Mouse (Mus musculus) CD4-positive, CD25-positive, alpha-beta regulatory T cell, adult 4 months (primary cell): Measurements from ENCODE around the gene Pik3ca. TPM values are rescaled to one million over a fixed set of nuclear protein-coding genes. Genes with fewer than 3 reads are reported as not detected.

Source experiments
- ATAC-seq: one replicate; pipeline ENCODE4 v1.8.0; 2017
- polyA plus RNA-seq, 2 experiments: library from polyadenylated mRNA; unstranded; fragments of 100-300 nt; shearing (Covaris generic); gene quantifications; one replicate each; pipeline ENCODE4 v1.2.1; 2017

The Pik3ca gene
- 10 to 100 TPM; 14.1 to 23.2 TPM for polyA plus RNA-seq

DNA sequence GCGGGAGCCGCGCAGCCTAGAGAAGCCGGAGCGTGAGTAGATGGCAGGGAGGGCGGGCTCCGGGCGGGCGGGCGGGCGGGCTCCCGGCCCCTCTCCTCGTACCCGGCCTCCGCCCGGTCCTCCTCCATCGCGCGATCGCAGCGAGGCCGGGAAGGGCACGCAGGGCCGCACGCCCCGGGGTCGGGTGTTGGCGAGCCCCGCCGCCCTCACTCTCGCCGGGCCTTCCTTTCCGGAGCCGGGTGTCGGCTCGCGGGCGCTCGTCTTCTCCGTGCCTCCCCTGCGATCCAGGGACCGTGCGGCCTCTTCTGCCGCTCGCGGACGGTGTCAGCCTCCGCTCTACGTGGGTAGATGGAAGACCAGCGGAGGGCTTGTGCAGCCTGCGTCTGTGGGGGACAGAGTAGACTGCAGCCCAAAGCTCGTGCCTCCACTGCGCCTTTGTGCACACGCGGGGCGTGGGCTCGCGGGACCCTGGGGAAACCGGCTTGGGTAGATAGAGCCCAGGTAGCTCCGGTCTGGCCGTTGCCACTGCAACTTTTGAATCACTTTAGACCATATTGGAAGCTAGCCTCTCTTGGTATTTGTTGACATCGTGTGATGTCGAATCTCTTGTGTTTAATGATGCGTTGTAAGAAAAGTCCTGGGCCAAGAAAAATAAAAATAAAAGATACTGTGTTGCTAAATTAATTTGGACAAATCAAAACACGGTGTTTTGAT lies at the start of gene Pik3ca:
Gene Pik3ca, plus strand, starts transcription at position 211 of the 714 bp plus-strand sequence.
- ATAC-seq: peak; percentile 10

DNA sequence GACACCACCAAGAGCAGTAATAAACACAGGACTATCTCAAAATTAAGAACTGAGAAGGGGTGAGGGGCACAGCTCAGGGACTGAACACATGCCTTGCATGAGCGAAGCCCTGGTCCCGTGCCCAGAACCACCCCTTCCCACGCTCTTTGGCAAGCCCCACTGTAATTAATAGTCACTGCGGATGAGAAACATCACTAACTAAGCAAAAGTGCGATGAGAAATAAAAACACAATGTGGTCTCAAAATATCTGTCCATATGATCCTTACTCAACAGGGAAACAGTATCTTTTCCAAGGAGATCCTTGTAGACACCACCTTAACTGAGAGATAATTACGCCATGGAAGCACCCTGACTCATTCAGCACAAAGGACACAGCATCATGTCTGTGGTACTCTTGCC lies 49.6 kb upstream of the Pik3ca start:
- no peak for ATAC-seq

DNA sequence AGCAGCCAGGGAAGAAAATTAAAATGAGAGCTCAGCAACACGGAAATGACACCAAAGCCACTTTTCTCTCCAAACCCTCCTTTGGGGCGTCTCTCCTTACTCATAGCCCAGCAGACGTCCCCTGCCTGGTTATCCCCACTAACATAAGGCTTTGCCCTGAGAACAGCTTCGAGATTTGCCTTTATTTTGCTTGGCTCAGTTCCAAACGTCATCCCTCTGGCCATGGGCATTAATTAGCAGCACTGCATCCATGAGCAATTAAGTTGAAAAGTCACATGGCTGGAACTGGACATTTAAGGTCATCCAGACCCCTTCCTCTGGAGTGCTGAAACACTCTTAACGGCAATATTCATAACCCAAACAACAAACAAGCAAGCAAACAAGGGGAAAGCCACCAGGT lies 36.2 kb upstream of the Pik3ca start:
- ATAC-seq: no peak

DNA sequence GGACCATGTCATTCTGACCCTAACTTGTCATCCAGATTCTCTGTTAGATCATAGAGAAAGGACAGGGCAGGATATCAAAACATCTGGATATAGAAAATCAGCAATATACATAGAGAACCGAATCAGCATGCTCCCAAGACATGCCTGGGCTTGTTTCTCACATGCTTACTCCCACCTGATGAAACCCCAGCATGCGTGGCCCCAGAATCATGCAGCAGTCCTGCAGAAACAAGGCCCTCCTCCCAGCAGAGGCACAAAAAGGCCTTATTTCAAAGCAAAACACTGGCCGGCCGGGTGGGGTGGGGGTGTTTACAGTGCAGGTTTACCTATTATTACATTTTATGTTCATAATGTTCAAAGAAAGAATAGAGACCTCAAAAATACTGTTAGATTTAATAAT lies 33.3 kb upstream of the Pik3ca start:
- ATAC-seq: no peak

DNA sequence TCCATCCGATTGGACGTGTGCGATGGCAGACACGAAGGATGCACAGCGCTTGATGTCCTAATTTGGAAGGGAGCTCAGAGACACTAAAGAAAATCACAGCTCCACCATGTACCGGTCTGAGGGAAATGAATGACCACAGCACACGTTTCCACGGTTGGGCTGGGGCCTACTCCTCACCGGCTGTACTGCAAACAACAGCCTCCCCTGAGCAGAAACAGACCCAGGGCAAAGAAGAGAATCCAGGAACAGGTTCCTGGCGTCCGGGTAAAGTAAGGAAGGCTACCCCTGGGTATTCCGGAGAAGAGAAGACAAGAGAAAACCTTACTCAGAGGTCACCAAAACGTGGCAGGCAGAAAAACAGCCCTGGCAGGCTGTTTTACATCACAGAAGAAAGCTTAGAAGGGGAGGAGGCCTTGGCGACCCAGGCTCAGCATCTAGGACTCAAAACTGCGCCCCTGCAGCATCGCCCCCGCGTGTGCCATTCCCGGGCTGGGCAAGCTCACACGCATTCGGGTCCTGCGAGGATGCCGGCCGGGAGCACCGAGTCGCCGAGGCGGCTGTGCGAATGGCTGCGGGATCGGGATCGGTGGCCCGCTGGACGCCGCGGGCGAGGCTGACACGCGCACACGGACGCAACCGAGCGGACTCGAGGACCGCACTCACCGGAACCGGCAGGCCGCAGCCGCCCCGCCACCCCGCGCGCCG lies 32.5 kb upstream of the Pik3ca start:
- ATAC-seq: peak; percentile 30

DNA sequence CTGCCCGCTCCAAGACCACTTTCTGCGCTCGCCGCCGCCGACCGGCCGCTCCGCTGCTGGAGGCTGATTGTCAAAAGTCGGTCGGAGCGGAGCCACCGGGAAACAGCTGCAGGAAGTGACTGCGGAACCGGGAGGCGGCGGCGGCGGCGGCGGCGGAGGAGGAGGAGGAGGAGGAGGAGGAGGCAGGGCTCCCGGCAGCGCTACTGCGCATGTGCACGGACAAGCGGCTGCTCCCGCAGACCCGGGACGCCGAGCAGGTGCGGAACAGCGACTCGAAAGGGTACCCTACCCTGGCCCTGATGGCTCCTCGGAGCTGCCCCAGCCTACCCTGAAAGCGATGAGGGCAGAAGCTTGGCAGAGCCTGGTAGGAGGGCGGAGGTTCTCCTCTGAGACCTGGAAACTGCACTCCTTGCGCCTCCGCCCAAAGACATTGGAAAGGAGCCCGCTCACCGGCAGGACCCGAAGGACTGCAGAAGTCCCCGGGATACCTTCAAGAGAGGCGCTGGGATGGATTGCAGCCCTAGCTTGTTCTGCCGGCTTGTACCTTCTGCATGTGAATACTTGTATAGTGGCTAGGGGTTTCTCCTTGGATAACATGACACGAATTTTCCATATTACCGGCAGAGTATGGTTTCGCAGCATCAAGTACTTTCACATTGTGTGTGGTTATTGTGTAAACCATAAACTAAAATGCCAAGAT lies 31.8 kb upstream of the Pik3ca start, which contains the start of gene Zmat3:
Gene Zmat3, minus strand, starts transcription at position 469 of the 700 bp plus-strand sequence.
- ATAC-seq: peak; percentile 78

DNA sequence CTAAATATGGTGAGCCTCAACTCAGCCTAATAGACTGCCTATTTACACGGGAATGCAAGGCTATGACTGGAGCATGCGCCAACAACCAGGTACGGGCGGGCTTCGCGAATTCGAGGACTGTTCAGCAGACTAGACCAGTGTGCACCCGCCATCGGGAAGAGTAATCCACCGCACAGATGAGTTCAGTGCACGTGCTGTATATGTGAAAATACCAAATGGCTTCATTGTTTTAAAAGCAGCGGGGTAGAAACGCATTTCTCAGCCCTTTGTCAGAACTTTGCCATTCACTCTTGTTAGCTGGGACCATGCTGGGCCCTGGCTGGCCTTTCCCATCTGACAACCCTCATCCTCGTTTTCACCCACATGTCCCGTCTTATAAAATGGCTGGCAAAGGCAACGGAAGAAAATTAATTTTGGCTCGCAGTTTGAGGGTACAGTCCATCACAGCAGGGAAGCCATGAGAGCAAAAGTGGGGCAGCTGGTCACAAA lies 31.2 kb upstream of the Pik3ca start:
- ATAC-seq: no peak

DNA sequence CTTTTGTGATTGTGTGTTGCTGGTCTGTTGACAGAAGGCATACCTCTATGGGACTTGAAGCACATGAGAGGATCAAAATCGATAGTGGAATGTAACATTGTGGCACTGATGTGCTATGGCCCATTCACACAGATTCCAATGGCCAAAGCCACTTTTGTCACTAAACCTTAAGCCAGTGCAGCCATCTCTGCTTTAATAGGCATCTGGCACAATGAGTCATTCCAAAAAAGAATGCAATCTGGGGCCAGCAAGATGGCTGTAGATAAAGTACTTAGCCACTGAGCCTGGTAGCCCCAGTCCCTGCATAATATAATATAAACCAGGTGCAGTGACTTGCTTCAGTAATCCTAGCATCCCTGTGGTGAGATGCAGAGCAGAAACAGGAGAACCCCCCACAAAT lies 30.0 kb upstream of the Pik3ca start:
- no peak for ATAC-seq

DNA sequence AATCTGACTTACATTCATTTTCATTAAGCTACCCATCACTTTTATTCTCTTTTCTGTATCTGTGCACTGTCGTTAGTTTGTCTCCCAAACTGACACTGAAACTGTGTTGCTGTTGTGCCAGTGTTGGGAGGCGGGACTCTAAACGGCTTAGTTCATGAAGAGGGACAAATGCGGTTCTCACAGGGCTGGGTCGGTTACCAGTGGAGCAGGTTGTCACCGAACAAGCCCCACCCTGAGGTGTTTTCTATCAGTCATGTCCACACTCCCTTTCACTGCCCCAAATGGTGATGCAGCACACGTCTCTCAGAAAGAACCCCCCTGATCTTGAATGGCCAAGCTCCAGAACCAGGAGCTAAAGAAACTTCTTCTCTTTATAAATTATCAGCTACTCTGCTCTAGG lies 25.5 kb upstream of the Pik3ca start:
- no peak for ATAC-seq

DNA sequence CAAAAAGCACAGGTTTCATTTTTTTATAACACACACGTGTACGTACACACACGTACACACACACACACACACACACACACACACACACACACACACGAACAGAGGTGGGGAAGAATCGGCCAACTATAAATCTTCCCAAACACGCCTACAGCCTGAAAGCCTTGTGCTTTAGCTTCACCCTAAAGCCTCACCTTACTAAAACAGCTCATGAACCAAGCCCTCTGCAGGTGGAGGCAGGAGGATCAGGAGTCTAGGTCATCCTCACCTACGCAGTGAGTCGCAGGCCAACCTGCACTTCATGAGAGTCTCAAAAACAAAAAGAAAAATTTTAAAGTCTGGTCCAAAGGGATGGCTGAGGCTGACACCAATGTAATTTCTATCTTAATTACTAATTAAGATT lies 25.0 kb upstream of the Pik3ca start:
- no peak for ATAC-seq

DNA sequence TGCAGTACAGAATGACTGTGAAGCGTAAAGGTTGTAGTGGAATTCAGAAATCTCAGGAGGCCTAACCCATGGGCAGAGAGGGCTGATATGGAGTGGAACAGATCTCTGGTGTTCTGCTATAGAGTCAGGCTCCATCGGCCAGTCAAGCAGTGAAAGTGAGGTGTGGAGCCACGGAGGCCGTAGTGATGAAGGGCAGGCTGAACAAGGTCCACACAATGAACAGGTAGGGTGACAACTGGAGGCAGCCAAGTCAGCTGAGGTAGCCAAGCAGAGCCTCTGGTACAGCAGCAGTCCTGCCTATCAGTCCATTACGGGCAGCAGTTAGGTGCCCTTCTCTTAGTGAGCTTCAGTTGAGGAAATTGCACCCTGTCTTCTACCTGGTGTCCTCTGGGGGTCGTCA lies 24.2 kb upstream of the Pik3ca start:
- ATAC-seq: no peak

DNA sequence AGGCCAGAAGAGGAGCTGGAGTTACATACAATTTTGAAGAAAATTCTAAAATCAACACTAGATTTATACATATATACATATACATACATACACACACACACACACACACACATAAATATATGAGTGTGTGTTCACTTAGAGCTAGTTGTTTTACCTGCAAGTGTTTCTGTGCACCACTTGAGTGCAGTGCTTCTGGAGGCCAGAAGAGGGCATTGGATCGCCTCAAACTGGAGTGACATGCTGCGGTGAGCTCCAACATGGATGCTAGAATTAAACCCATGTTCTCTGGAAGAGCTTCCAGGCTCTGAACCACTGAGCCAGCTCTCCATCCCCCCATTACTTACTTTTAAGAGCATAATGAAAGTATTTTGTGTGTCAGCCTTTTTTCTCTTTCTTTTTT lies 17.6 kb upstream of the Pik3ca start:
- ATAC-seq: no peak

DNA sequence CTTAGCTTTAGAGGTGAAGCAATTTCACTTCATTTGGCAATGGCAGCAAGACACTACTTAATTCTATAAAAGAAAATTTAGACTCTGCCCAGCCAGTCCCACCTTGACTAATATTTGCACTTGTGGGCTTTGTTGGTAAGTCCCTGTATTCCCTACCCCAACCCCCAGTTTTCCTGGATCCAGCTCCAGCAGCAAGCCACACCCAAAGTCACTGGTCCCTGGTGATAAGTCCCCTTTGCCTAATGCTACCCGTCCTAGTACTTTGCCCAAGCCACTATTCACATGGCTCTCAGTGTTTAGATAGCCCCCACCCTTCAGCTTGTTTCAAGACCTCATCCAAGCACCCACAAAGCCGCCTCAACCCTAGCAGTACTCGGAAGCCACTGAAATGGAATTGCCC lies 15.9 kb upstream of the Pik3ca start:
- ATAC-seq: no peak

DNA sequence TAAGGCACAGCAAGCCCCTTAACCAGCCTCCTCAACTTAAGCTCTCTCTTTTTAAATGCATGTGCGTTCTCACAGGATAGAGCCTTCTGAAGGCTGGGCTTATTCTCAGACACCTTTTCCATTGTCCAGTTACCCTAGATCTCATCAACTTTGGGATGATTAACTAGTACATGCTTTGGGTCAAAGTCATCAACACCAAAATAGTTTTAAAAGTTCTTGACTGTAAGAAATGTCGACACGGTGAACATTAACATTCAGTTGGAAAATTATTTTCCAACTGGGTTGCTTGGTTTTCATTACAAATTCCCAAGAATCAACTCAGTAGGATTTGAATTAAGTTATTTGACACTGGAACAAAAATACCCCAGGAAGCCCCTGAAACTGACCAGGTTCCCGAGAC lies 4.6 kb upstream of the Pik3ca start:
- no peak for ATAC-seq

DNA sequence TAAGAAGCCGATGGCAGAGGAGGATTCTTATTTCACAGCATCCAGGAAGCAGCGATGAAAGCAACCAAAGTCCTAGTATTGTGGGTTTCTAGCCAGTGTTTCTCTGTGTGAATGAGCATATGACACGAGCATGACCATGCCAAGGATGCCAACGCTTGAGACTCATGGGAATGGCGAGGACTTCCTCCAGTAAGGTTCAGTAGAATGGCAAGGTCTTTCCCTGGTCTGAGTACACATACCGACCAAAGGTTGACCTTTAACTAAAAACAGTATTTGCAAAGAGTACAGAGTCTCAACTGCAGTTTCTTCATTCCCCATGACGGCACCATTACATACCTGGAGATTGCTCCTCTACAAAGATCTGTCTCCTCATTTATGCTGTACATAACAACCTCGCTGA lies 3.5 kb upstream of the Pik3ca start:
- no peak for ATAC-seq

DNA sequence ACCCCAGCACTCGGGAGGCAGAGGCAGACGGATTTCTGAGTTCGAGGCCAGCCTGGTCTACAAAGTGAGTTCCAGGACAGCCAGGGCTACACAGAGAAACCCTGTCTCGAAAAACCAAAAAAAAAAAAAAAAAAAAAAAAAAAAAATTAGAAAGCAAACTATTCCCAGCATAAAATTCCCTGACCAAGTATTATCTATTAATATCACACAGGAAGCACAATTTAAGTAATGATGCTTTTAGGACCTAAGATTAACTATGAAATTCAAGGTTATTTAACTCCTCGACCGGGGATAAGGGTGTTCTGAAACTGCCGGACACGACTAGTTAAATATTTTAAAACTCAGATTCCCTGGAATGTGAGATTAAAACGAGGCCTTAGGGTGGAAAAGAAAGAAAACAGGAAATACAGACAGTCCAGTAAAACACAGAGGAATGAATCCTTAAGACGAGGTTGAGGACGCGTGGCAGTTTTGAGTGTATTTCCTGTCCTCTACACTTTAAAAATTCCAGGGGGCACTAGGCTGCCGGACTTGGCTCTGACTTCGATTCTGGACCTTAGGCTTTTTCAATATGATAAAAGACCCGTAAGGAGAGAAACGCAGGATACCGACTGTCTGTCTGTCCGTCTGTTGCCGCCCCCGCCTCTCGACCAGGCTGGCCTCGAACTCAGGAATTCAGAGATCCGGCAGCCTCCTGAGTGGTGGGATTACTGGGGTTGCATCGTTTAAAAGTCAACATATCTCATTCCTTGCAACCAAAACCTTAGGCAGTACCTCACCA lies 1.5 kb upstream of the Pik3ca start:
- peak; percentile 19 for ATAC-seq

DNA sequence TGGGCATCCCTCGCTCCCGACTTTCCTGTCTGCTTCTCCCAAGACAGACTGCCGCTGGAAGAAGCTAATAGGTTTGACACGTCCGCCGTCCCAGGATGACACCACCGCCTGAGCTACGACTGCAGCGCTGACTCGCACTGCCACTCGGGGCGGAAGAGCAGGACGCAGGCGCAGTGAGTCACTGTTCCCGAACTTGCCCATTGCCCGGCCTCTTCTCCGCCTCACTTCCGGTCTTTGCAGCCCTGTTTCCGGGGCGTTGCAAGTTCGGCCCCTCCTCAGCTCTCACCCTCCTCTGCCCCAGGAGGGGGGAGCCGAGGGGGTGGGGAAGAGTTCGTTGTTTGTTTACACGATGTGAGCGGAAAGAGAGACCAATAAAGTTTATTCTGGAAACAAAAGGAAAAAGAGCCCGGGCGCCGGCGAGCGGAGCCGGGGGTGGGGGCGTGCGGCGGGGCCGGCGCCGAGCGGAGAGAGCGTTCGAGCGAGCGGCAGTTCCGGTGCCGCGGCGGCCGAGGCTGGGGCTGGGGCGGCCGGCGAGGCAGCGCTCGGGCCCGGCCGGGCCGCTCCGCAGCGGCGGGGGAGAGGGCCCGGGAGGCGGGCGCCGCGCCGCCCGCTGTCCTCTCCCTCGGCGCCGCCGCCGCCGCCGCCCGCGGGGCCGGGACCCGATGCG lies 544 bp upstream of the Pik3ca start:
- ATAC-seq: peak; percentile 90

DNA sequence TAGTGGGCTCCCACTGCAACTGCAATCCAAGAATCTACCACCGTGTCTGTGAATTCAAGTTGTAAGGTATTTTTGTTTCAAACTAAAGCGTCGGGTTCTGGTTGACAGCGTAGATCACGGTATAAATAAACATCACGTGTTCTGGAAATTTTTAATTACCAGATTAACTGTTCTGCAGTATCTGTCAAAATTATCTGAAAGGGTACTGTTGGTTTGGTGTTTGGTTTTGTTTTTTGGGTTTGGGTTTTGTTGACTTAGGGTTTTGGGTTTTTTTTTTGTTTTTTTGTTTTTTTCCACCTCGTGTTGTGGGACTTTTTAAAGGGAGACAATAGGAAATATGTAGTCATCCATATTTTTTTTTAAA lies 686 bp downstream of the Pik3ca start:
- ATAC-seq: peak; percentile 3

DNA sequence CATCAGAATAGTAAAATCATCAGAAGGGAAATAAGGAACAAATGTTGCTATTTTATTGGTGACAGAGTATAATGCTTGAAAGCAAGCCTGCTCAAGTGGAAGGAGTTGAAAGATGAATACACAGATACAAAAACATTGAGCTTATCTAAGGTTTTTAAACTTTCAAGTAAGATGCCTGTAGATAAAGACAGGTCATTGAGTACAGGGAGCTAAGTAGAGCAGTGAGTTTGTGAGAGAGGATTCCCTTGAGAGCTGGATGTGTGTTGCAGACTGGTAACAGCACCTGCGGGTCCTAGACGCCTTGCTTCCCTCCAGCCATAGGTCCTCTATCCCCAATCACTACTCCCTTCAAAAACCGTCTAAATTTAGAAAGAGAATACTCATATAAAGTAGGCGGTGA lies 1.2 kb downstream of the Pik3ca start:
- ATAC-seq: no peak

DNA sequence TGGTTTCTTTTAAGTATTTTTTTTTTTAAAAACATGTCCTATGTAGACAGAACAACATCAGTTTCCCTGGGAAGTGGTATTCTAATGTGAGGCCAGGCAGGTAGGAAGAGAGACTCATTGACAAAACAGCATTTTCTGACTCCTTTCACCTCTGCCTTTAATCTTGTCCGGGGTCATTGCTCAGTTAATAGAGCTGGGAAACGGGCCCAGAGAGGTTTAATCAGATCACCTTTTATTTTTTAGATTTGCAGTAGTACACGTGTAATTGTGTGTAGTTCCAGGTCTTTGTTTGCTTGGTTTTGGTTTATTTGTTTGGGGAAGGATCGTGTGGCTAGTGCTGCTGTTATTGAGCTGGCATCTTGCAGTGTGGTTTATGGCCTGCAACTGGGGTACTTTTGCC lies 1.9 kb downstream of the Pik3ca start:
- ATAC-seq: no peak

DNA sequence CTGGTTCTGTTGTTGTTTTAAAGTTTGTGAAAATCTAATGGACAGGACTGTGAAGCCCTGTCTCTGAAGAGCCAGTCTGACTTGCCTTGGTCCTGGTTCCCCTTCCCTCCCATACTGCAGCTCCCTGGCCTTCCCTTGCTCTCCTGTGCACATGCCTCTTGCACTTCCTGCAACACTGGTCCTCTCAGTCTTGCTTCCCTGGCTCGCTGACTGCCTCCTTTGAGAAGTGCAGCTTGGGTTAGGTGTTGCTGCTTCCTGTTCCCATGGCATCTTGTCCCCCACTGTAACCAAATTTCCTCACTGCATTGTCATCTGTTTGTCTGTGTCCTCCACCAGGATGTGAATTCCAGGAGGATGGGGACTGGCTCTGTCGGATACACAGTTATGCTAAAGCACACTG lies 2.5 kb downstream of the Pik3ca start:
- ATAC-seq: no peak

DNA sequence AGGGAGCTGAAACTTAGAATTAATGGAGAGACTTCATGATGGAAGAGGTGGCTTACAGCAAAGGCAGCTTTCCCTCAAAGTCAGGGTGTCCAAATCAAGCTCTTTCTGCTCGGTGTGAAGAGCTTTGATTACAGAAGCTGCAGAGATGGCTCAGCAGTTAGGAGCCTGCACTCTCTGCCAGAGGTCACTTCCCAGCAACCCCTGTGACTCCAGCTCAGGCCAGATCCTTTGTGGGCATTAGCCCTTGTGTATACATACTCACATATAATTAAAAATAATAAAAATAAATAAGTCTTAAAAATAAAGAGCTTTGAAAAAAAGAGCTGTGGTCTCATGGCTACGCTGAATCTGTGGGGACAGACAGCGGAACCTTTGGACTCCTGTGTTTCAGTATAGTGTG lies 4.1 kb downstream of the Pik3ca start:
- no peak for ATAC-seq
